Mouse (Mus musculus): ENCODE results near the gene Gm45717. TPM values are rescaled to one million over a fixed set of nuclear protein-coding genes. Genes with fewer than 3 reads are reported as not detected.
A peak's percentile ranks its signal among the peaks of the same experiment; 100 is the strongest.

Gene Gm45717
- polyA plus RNA-seq, 1 experiment from 2014 or later, result not detected

- WGBS, result 91% methylated on average over 8 of the region's 8 CpGs
- no peak overlapping the region for H3K4me2 ChIP-seq (replicated peaks)
- no peak overlapping the region for H3K4me3 ChIP-seq (replicated peaks; ENCODE audit: low read length)
Measured at GRCm38 (mm10) chr7:140948161-140948560, 7.6 kb downstream of the Gm45717 start.

GRCm38 (mm10) chr7:140946980-140947379, 8.8 kb downstream of the Gm45717 start:
- Histone ChIP-seq H3K9me3 (ENCODE audit: control insufficient read depth, low read length) (no peaks in the 10 kb centered on the region), H3K4me3 (replicated peaks; ENCODE audit: low read length) (no peak overlapping the region), H3K4me1 (replicated peaks; ENCODE audit: control insufficient read depth, insufficient read depth, low read length) (no peaks in the 10 kb centered on the region), H3K9ac (no peak overlapping the region), H3K27me3 (ENCODE audit: control insufficient read depth, insufficient read depth, low read length) (no peaks in the 10 kb centered on the region), H3K36me3 (replicated peaks; ENCODE audit: control insufficient read depth, insufficient read depth) (no peaks in the 10 kb centered on the region), H3K27ac (no peak overlapping the region), H3K4me2 (replicated peaks) (no peak overlapping the region)
- ATAC-seq (ENCODE audit: low FRiP score), result no peak
- WGBS, result 70% methylated on average over 7 of the region's 7 CpGs
- no peak for DNase-seq (ENCODE audit: low spot score)

More at GRCm38 (mm10) chr7:140948161-140948560, 7.6 kb downstream of the Gm45717 start:
- no peaks in the 10 kb centered on the region for H3K4me1 ChIP-seq (replicated peaks; ENCODE audit: control insufficient read depth, insufficient read depth, low read length)
- H3K27me3 ChIP-seq (ENCODE audit: control insufficient read depth, insufficient read depth, low read length), result no peaks in the 10 kb centered on the region
- no peak for ATAC-seq (ENCODE audit: low FRiP score)
- no peak overlapping the region for H3K27ac ChIP-seq
- H3K9ac ChIP-seq, result no peak overlapping the region
- no peak for DNase-seq (ENCODE audit: low spot score)
- no peaks in the 10 kb centered on the region for H3K36me3 ChIP-seq (replicated peaks; ENCODE audit: control insufficient read depth, insufficient read depth)
- no peaks in the 10 kb centered on the region for H3K9me3 ChIP-seq (ENCODE audit: control insufficient read depth, low read length)

- 0 out of 2 replicates have a peak, but pooled peaks cover under 1% of the 10 kb centered on the region for H3K27me3 ChIP-seq (ENCODE audit: control insufficient read depth, insufficient read depth, low read length)
- H3K9me3 ChIP-seq (ENCODE audit: control insufficient read depth, low read length), result no peaks in the 10 kb centered on the region
- DNase-seq (ENCODE audit: low spot score), result no peak
- H3K4me1 ChIP-seq (replicated peaks; ENCODE audit: control insufficient read depth, insufficient read depth, low read length), result peaks cover 6% of the 10 kb centered on the region; the same call in 1 of the 2 replicates
- H3K4me3 ChIP-seq (replicated peaks; ENCODE audit: low read length), result no peak overlapping the region
- no peaks in the 10 kb centered on the region for H3K36me3 ChIP-seq (replicated peaks; ENCODE audit: control insufficient read depth, insufficient read depth)
- H3K4me2 ChIP-seq (replicated peaks), result no peak overlapping the region
- no peak overlapping the region for H3K9ac ChIP-seq
- ATAC-seq (ENCODE audit: low FRiP score), result no peak
- no peak overlapping the region for H3K27ac ChIP-seq
- WGBS, result 95% methylated on average over 10 of the region's 10 CpGs
Measured at GRCm38 (mm10) chr7:140946311-140946710, 9.4 kb downstream of the Gm45717 start.

GRCm38 (mm10) chr7:140945247-140945646, 10.5 kb downstream of the Gm45717 start:
- ATAC-seq (ENCODE audit: low FRiP score) (no peak), DNase-seq (ENCODE audit: low spot score) (no peak)
- Histone ChIP-seq H3K36me3 (replicated peaks; ENCODE audit: control insufficient read depth, insufficient read depth) (no peaks in the 10 kb centered on the region), H3K27me3 (ENCODE audit: control insufficient read depth, insufficient read depth, low read length) (0 out of 2 replicates have a peak, but pooled peaks cover 2% of the 10 kb centered on the region), H3K4me3 (replicated peaks; ENCODE audit: low read length) (no peak overlapping the region), H3K4me1 (replicated peaks; ENCODE audit: control insufficient read depth, insufficient read depth, low read length) (peaks cover 8% of the 10 kb centered on the region; the same call in 1 of the 2 replicates), H3K4me2 (replicated peaks) (no peak overlapping the region), H3K9ac (no peak overlapping the region), H3K9me3 (ENCODE audit: control insufficient read depth, low read length) (no peaks in the 10 kb centered on the region), H3K27ac (no peak overlapping the region)
- WGBS, result 95% methylated on average over 5 of the region's 5 CpGs

GRCm38 (mm10) chr7:140944236-140944635, 11.5 kb downstream of the Gm45717 start:
- Histone ChIP-seq H3K27ac (no peak overlapping the region), H3K27me3 (ENCODE audit: control insufficient read depth, insufficient read depth, low read length) (0 out of 2 replicates have a peak, but pooled peaks cover 2% of the 10 kb centered on the region), H3K4me2 (replicated peaks) (no peak overlapping the region), H3K4me3 (replicated peaks; ENCODE audit: low read length) (no peak overlapping the region), H3K36me3 (replicated peaks; ENCODE audit: control insufficient read depth, insufficient read depth) (no peaks in the 10 kb centered on the region), H3K9ac (no peak overlapping the region), H3K4me1 (replicated peaks; ENCODE audit: control insufficient read depth, insufficient read depth, low read length) (peaks cover 16% of the 10 kb centered on the region; the same call in 1 of the 2 replicates), H3K9me3 (ENCODE audit: control insufficient read depth, low read length) (no peaks in the 10 kb centered on the region)
- DNase-seq (ENCODE audit: low spot score), result no peak
- 94% methylated on average over 7 of the region's 7 CpGs for WGBS
- no peak for ATAC-seq (ENCODE audit: low FRiP score)

- ATAC-seq (ENCODE audit: low FRiP score), result no peak
Measured at GRCm38 (mm10) chr7:140943356-140943755, 12.4 kb downstream of the Gm45717 start.

GRCm38 (mm10) chr7:140942811-140943210, 12.9 kb downstream of the Gm45717 start:
- Histone ChIP-seq H3K27ac (no peak overlapping the region), H3K4me1 (replicated peaks; ENCODE audit: control insufficient read depth, insufficient read depth, low read length) (peaks cover 16% of the 10 kb centered on the region; the same call in 1 of the 2 replicates), H3K9me3 (ENCODE audit: control insufficient read depth, low read length) (no peaks in the 10 kb centered on the region), H3K9ac (no peak overlapping the region), H3K4me2 (replicated peaks) (no peak overlapping the region), H3K4me3 (replicated peaks; ENCODE audit: low read length) (no peak overlapping the region), H3K36me3 (replicated peaks; ENCODE audit: control insufficient read depth, insufficient read depth) (no peaks in the 10 kb centered on the region), H3K27me3 (ENCODE audit: control insufficient read depth, insufficient read depth, low read length) (0 out of 2 replicates have a peak, but pooled peaks cover 2% of the 10 kb centered on the region)
- DNase-seq (ENCODE audit: low spot score) (no peak), ATAC-seq (ENCODE audit: low FRiP score) (no peak)
- WGBS, result 88% methylated on average over 10 of the region's 10 CpGs

More at GRCm38 (mm10) chr7:140943356-140943755, 12.4 kb downstream of the Gm45717 start:
- Histone ChIP-seq H3K4me1 (replicated peaks; ENCODE audit: control insufficient read depth, insufficient read depth, low read length) (peaks cover 16% of the 10 kb centered on the region; the same call in 1 of the 2 replicates), H3K4me3 (replicated peaks; ENCODE audit: low read length) (no peak overlapping the region), H3K4me2 (replicated peaks) (no peak overlapping the region), H3K27ac (no peak overlapping the region), H3K9ac (no peak overlapping the region), H3K27me3 (ENCODE audit: control insufficient read depth, insufficient read depth, low read length) (0 out of 2 replicates have a peak, but pooled peaks cover 2% of the 10 kb centered on the region), H3K36me3 (replicated peaks; ENCODE audit: control insufficient read depth, insufficient read depth) (no peaks in the 10 kb centered on the region), H3K9me3 (ENCODE audit: control insufficient read depth, low read length) (no peaks in the 10 kb centered on the region)
- 92% methylated on average over 4 of the region's 4 CpGs for WGBS
- no peak for DNase-seq (ENCODE audit: low spot score)

- 0 out of 2 replicates have a peak, but pooled peaks cover 2% of the 10 kb centered on the region for H3K27me3 ChIP-seq (ENCODE audit: control insufficient read depth, insufficient read depth, low read length)
- H3K36me3 ChIP-seq (replicated peaks; ENCODE audit: control insufficient read depth, insufficient read depth), result no peaks in the 10 kb centered on the region
- H3K4me3 ChIP-seq (replicated peaks; ENCODE audit: low read length), result peak overlapping the region; percentile 43
- H3K4me1 ChIP-seq (replicated peaks; ENCODE audit: control insufficient read depth, insufficient read depth, low read length), result peaks cover 16% of the 10 kb centered on the region; the same call in 1 of the 2 replicates
- ATAC-seq (ENCODE audit: low FRiP score) (no peak), DNase-seq (ENCODE audit: low spot score) (no peak)
- 71% methylated on average over 9 of the region's 9 CpGs for WGBS
- H3K4me2 ChIP-seq (replicated peaks), result peak overlapping the region; percentile 54
- H3K9ac ChIP-seq, result peak overlapping the region; percentile 57
- no peaks in the 10 kb centered on the region for H3K9me3 ChIP-seq (ENCODE audit: control insufficient read depth, low read length)
- H3K27ac ChIP-seq, result no peak overlapping the region; the same call in 1 of the 2 replicates
Measured at GRCm38 (mm10) chr7:140942341-140942740, 13.4 kb downstream of the Gm45717 start.

GRCm38 (mm10) chr7:140941222-140942051, 14.3 kb downstream of the Gm45717 start, which contains the start of gene Pgghg:
Pgghg (plus strand) TSS chr7:140941391.
- H3K36me3 ChIP-seq (replicated peaks; ENCODE audit: control insufficient read depth, insufficient read depth), result no peaks in the 10 kb centered on the region
- peak within 1 kb of the TSS; percentile 43 for H3K4me3 ChIP-seq (replicated peaks; ENCODE audit: low read length)
- ATAC-seq (ENCODE audit: low FRiP score), result peak; percentile 79
- H3K9ac ChIP-seq, result peak within 1 kb of the TSS; percentile 57
- H3K9me3 ChIP-seq (ENCODE audit: control insufficient read depth, low read length), result no peaks in the 10 kb centered on the region
- peak; percentile 72 for DNase-seq (ENCODE audit: low spot score)
- H3K4me1 ChIP-seq (replicated peaks; ENCODE audit: control insufficient read depth, insufficient read depth, low read length), result peaks cover 16% of the 10 kb centered on the region; the same call in 1 of the 2 replicates
- H3K27me3 ChIP-seq (ENCODE audit: control insufficient read depth, insufficient read depth, low read length), result 0 out of 2 replicates have a peak, but pooled peaks cover 2% of the 10 kb centered on the region
- peak within 1 kb of the TSS; percentile 62; the same call in 1 of the 2 replicates for H3K27ac ChIP-seq
- 4% methylated on average over 33 of the region's 33 CpGs for WGBS
- H3K4me2 ChIP-seq (replicated peaks), result peak within 1 kb of the TSS; percentile 54

Measured in hindbrain, embryonic 14.5 days (tissue).